Mouse (Mus musculus) bone marrow, adult 2 months (tissue): ENCODE results near the gene Arap2.

Source experiments
- CTCF ChIP-seq: fragments of 200-500 bp; IDR thresholded peaks from 2 replicates; pipeline ENCODE4 v1.5.1; 2011; ENCODE audit warnings: low read length, control low read depth; ENCODE audit not compliant: control insufficient read depth, insufficient read depth
- POLR2A ChIP-seq: fragments of 200-500 bp; IDR thresholded peaks from 2 replicates; pipeline ENCODE4 v1.6.1; 2011; ENCODE audit warnings: low read depth, mild to moderate bottlenecking, control low read depth, low read length, borderline replicate concordance; ENCODE audit not compliant: control insufficient read depth

- TF ChIP-seq CTCF (no peak), POLR2A (no peak)
Measured at GRCm38 (mm10) chr5:62664847-62665246, 101.1 kb downstream of the Arap2 start.
